Mouse (Mus musculus) left cerebral cortex, postnatal 25 days (tissue): Measurements from ENCODE around the gene Nfib. TPM values are rescaled to one million over a fixed set of nuclear protein-coding genes. Genes with fewer than 3 reads are reported as not detected.
"Not testable (repeated sequence)": the region's sequence is repeated elsewhere in the genome, so short reads cannot be mapped to it uniquely, and the experiment has no call there.

Source experiments
- DNase-seq, 2 experiments: peaks; one replicate each; pipeline ENCODE4 v3.0.0; 2022; ENCODE audit warnings: low spot score in 2 of 2, mixed read lengths in 1 of 2
- intact Hi-C: fragments of 180-260 bp; cut with DNase I; formaldehyde crosslinking; loops from one replicate; pipeline ENCODE4 v1.15.1; 2025
- total RNA-seq, 2 experiments: library from RNA; stranded (reverse); gene quantifications; 2 replicates each; pipeline ENCODE4 v1.2.3; 2021

The Nfib gene
- total RNA-seq, 2 experiments from 2014 or later = 83.6 to 91.1 TPM

DNA sequence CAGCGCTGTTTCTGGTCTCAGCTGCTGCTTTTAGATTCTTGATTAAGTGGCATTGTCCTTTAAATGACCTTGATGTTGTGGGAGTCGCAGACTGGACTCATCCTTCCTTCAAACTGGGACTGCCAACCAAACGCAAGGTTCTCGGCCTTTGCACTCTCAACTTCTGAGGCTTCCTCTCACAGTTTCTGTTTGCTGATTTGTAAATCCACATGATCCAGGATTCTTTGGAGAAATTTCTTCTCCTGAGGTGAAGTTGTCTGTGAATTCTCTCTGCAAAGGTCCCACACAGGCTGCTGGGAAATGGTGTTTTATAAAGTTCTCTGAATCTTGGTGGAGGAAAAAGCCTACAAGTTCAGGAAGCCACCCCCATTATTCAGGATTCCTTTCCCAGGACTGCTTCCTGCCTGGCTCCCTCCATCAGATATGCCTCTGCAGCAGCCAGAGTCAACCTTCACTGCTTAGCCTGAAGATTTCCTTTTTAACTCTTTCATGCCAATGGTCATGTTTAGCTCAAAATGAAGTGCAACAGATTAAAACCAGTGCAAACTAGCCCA is 439.4 kb downstream of the Nfib start:
- intact Hi-C loops = no loop called here
- DNase-seq = no peak

- intact Hi-C loops, DNase-seq: not testable (repeated sequence)
Observed at GRCm38 (mm10) chr4:82258545-82258944, 447.0 kb downstream of the Nfib start.

DNA sequence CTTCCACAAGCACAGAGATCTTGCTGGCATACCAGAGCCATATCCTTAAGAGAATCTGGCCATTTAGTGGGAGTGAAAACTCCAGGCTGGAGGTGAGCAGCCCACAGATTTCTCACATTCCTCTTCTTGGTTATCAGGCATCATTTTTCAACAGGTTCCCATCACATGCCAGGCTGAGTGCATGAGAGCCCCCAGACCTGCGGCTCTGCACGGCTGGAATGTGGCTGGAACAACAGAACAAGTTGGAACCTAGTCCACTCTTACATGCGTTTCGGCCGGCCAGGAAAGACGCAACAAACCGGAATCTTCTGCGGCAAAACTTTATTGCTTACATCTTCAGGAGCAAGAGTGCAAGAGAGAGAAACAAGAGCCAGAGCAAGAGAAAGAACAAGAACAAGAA is 453.5 kb downstream of the Nfib start:
- intact Hi-C loops = no loop called here
- DNase-seq = no peak

- DNase-seq = no peak
- intact Hi-C loops = no loop called here
Observed at GRCm38 (mm10) chr4:82250355-82250659, 455.2 kb downstream of the Nfib start.

- DNase-seq = no peak
- intact Hi-C loops = no loop called here
Observed at GRCm38 (mm10) chr4:82249518-82250354, 455.8 kb downstream of the Nfib start.

- DNase-seq = no peak
- intact Hi-C loops = no loop called here
Observed at GRCm38 (mm10) chr4:82248961-82249360, 456.6 kb downstream of the Nfib start.

- no peak for DNase-seq
- intact Hi-C loops = no loop called here
Observed at GRCm38 (mm10) chr4:82248031-82248430, 457.5 kb downstream of the Nfib start.

GRCm38 (mm10) chr4:82246290-82246689 is 459.3 kb downstream of the Nfib start:
- intact Hi-C loops = no loop called here
- DNase-seq = no peak

Other genes with a start within 250 kb of the Nfib start
- gene Zdhhc21, start 154.2 kb upstream of the Nfib start, total RNA-seq = 10 to 100 TPM; 58.9 to 64.4 TPM
- gene Cer1, start 179.4 kb upstream of the Nfib start, total RNA-seq = under 1 TPM in 1 of 2 experiments, not detected in 1; 0.41 TPM